Mouse (Mus musculus) hindbrain, postnatal 0 days (tissue): ENCODE data around the gene Tiparp. TPM values are rescaled to one million over a fixed set of nuclear protein-coding genes. Genes with fewer than 3 reads are reported as not detected.

Experiments used
- ATAC-seq: fragments of 200-750 bp; cut with Nextera tagmentation; 2 replicates; pipeline ENCODE4 v1.8.0; 2017; ENCODE audit warnings: mild to moderate bottlenecking, moderate TSS enrichment, moderate library complexity
- DNase-seq: peaks from one replicate; pipeline ENCODE4 v3.0.0-alpha.2; 2015; ENCODE audit warnings: low spot score
- H3K27ac ChIP-seq: fragments of 300-500 bp; sonication (generic); 2 replicates; pipeline ENCODE4 v1.5.1; 2014; ENCODE audit warnings: mild to moderate bottlenecking
- H3K27me3 ChIP-seq: fragments of 300-500 bp; sonication (generic); 2 replicates; pipeline ENCODE4 v1.6.1; 2014; ENCODE audit warnings: low read length, mixed read lengths; ENCODE audit not compliant: insufficient read depth
- H3K36me3 ChIP-seq: fragments of 300-500 bp; sonication (generic); 2 replicates; pipeline ENCODE4 v1.6.1; 2014; ENCODE audit warnings: low read length, mixed read lengths; ENCODE audit not compliant: insufficient read depth
- H3K4me1 ChIP-seq: fragments of 300-500 bp; sonication (generic); 2 replicates; pipeline ENCODE4 v1.6.1; 2014; ENCODE audit warnings: antibody characterized with exemption, low read length, mixed read lengths; ENCODE audit not compliant: insufficient read depth
- H3K4me2 ChIP-seq: fragments of 300-500 bp; sonication (generic); 2 replicates; pipeline ENCODE4 v1.6.1; 2014; ENCODE audit warnings: low read depth, mild to moderate bottlenecking, low read length, moderate library complexity, mixed read lengths
- H3K4me3 ChIP-seq: fragments of 300-500 bp; sonication (generic); 2 replicates; pipeline ENCODE4 v1.5.1; 2014; ENCODE audit warnings: low read length
- H3K9ac ChIP-seq: fragments of 300-500 bp; sonication (generic); replicated peaks from 2 replicates; pipeline ENCODE4 v1.6.1; 2014; ENCODE audit warnings: mild to moderate bottlenecking, low read length, moderate library complexity, mixed read lengths
- H3K9me3 ChIP-seq: fragments of 300-500 bp; sonication (generic); 2 replicates; pipeline ENCODE4 v1.6.1; 2016; ENCODE audit warnings: low read length, mixed read lengths
- CTCF ChIP-seq: IDR thresholded peaks from 2 replicates; pipeline ENCODE4 v1.5.1; 2016; ENCODE audit warnings: antibody characterized with exemption, control low read depth, low read depth
- WGBS: fragments of 180-500 bp; shearing (Covaris S2); extraction: QIAGEN DNeasy Blood & Tissue Kit; methylation state at CpG from one replicate; pipeline ENCODE4 v1.1.7; 2014; 5-methylcytosine and 5-hydroxymethylcytosine counted together
- polyA plus RNA-seq: library from polyadenylated mRNA; unstranded; fragments of >200 nt; fragmentation: Nextera tagmentation; extraction: Ambion mirVana; gene quantifications from 2 replicates; pipeline ENCODE4 v1.2.1, GENCODE M21; 2015
- total RNA-seq: library from RNA; depleted of rRNA; stranded (reverse); fragments of >200 nt; gene quantifications from 2 replicates; pipeline ENCODE4 v1.2.3, GENCODE M21; 2014

Tiparp gene
- total and polyA plus RNA-seq, 2 experiments from 2014 or later: 22.0 to 23.7 TPM

DNA sequence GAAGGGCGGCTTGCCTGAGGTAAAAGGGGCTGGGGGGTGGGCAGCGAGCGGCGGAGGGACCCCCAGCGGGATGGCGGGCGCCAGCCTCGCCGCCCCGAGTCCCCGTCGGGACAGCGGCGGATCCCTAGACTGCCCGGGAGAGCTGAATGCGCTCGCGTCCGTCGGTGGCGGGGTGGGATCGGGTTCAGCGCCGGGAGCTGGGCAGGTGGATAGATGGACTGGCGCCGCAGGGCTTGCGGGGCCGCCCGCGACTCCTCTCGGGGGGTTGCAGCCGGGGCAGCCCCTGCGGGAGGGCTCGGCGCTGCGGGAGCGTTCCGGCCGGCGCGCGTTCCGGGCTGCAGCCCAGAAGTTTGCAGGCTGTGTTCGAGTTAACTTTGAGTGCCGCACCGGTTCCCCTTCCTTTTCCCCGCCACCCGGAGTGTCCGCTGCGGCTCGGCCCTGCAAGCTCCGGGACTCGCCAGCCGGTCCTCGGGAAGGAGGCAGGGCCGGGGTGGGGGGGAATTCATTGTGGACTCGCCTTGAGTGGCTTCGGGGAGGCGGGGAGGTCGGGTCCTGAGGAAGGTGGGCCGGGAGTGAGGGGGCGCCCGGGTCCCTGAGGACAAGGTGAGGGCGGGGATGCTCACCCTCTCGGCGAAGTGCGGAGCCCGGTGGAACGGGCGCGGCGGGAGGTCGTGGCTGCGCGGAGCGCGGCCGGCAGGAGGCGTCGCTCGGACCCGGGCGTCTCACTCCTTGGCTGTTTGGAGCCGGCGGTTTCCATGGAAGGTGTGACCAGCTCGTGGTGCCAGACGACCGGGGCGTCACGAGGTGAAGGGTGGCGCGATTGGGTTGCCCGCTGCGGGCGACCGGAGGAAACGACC lies 632 bp downstream of the Tiparp start:
- peak; percentile 41 for TF ChIP-seq CTCF
- Histone ChIP-seq H3K4me1 (peaks cover 3% of the 10 kb centered on the region; the same call in 1 of the 2 replicates), H3K36me3 (no peaks in the 10 kb centered on the region), H3K9ac (peak overlapping the region; percentile 81), H3K27me3 (no peaks in the 10 kb centered on the region), H3K4me3 (peak overlapping the region; percentile 91), H3K9me3 (no peaks in the 10 kb centered on the region), H3K27ac (peak overlapping the region; percentile 99), H3K4me2 (peak overlapping the region; percentile 59)
- ATAC-seq: peak; percentile 24
- under 1% methylated on average over 83 of the region's 97 CpGs for WGBS
- DNase-seq: peak; percentile 67

DNA sequence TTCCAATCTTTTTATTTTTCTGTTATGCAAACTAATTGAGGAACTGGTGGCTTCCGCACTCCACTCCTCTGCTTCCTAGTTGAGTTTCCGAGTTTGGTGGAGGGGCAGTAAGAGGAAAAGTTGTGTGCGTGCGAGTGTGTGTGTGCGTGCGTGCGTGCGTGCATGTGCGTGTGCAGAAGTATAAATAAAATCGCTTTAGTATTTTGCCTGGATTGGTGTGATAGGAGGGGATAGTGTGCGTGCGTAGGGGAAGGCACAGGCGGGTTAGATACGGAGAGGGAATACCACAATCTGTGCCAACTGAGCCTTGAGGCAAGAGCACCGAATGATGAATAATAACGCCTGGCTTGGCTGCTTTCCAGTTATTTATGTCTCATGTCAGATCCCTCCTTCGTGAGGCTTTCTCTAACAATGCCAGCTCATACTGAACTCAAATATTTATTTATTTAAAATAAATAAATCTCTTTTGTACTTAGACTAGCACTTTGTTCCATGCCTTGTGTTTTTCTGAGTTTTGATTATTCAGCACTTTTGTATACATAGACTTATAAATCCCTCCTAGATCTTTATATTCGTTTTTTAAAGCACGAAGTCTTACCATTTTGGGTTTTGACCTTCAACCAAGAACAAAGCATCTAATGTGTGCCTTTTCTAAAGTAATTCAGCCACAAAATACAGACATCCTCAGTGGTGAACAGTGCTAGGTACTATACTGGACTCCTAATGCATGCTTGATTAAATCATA lies 1.4 kb downstream of the Tiparp start:
- no peak for ATAC-seq

DNA sequence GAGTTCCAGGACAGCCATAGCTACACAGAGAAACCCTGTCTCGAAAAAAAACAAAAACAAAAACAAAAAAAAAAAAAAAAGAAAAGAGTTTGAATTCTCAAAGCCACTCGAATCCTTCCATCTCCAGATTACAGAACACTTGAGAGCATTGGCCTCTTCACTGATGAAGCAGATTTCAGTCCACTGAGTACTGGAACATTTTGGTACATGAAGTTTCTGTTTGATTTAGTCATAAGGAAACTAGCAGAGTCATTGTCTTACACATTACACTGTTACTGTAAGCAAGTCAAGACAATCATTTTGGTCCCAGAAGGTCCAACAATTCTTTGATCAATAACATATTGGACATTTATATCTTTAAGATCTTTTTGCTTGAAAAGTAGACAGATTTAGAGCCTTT lies 4.8 kb downstream of the Tiparp start:
- H3K4me3 ChIP-seq: no peak overlapping the region
- WGBS: 92% methylated on average over 2 of the region's 2 CpGs
- no peak overlapping the region for H3K27ac ChIP-seq
- no peak overlapping the region for H3K9ac ChIP-seq
- peaks cover 3% of the 10 kb centered on the region; the same call in 1 of the 2 replicates for H3K4me1 ChIP-seq
- H3K9me3 ChIP-seq: no peaks in the 10 kb centered on the region
- no peak overlapping the region for H3K4me2 ChIP-seq
- H3K27me3 ChIP-seq: no peaks in the 10 kb centered on the region
- H3K36me3 ChIP-seq: no peaks in the 10 kb centered on the region
- TF ChIP-seq CTCF: no peak
- DNase-seq: no peak
- ATAC-seq: no peak

More for the DNA sequence above, 1.4 kb downstream of the Tiparp start:
- Histone ChIP-seq H3K36me3 (no peaks in the 10 kb centered on the region), H3K27me3 (no peaks in the 10 kb centered on the region), H3K4me1 (peaks cover 3% of the 10 kb centered on the region; the same call in 1 of the 2 replicates), H3K9ac (peak overlapping the region; percentile 81), H3K27ac (peak overlapping the region; percentile 99; the same call in 1 of the 2 replicates), H3K4me3 (peak overlapping the region; percentile 91), H3K4me2 (peak overlapping the region; percentile 59), H3K9me3 (no peaks in the 10 kb centered on the region)
- TF ChIP-seq CTCF: no peak
- 2% methylated on average over 19 of the region's 19 CpGs for WGBS
- DNase-seq: peak; percentile 83

DNA sequence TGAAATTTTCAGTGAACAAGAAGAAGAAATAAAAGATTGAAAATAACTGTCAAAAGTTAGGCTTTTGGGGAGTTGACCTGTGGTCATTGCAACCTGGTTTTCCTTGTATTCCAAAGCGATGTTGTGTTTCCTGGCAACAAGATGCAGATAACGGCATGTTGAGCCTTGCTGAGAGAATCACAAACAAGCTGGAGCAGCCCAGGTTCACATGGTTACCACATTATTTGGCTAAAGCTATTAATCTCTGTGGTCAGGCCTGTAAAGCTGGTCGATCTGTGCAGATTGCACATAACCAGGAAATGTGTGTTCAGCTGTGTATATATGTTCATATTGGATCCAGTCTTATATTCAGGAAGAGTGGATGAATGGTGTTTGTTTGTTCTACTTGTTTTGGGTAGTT lies 5.4 kb downstream of the Tiparp start:
- Histone ChIP-seq H3K4me1 (peaks cover 3% of the 10 kb centered on the region; the same call in 1 of the 2 replicates), H3K9ac (no peak overlapping the region), H3K4me2 (peak overlapping the region; percentile 38), H3K27ac (no peak overlapping the region), H3K27me3 (no peaks in the 10 kb centered on the region), H3K9me3 (no peaks in the 10 kb centered on the region), H3K36me3 (no peaks in the 10 kb centered on the region), H3K4me3 (no peak overlapping the region)
- ATAC-seq (no peak), DNase-seq (peak; percentile 32)
- WGBS: 19% methylated on average over 3 of the region's 3 CpGs
- TF ChIP-seq CTCF: no peak

DNA sequence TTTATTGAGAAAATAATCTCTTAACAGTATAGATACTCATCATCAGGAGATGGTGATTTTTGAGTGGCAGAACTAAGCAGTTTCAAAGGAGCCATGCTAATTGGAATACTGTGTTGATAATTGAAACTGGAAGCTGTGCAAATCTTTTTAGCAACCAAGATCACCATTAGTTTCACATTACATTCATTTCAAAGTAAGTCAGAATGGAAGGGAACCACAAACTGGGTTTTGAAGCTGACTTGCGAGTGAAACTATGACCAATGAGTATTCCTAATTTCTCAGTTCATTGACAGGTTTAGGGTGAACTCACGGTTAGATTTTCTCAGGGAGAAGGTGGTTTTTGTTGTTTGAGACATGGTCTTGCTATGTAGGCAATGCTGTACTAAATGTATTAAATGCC lies 6.3 kb downstream of the Tiparp start:
- TF ChIP-seq CTCF: no peak
- DNase-seq (no peak), ATAC-seq (no peak)
- H3K4me3 ChIP-seq: no peak overlapping the region
- H3K27ac ChIP-seq: no peak overlapping the region
- H3K9me3 ChIP-seq: no peaks in the 10 kb centered on the region
- no peaks in the 10 kb centered on the region for H3K27me3 ChIP-seq
- peak overlapping the region; percentile 38; the same call in 1 of the 2 replicates for H3K4me2 ChIP-seq
- 51% methylated on average over 2 of the region's 2 CpGs for WGBS
- H3K9ac ChIP-seq: no peak overlapping the region
- H3K4me1 ChIP-seq: peaks cover 3% of the 10 kb centered on the region; the same call in 1 of the 2 replicates
- H3K36me3 ChIP-seq: no peaks in the 10 kb centered on the region

DNA sequence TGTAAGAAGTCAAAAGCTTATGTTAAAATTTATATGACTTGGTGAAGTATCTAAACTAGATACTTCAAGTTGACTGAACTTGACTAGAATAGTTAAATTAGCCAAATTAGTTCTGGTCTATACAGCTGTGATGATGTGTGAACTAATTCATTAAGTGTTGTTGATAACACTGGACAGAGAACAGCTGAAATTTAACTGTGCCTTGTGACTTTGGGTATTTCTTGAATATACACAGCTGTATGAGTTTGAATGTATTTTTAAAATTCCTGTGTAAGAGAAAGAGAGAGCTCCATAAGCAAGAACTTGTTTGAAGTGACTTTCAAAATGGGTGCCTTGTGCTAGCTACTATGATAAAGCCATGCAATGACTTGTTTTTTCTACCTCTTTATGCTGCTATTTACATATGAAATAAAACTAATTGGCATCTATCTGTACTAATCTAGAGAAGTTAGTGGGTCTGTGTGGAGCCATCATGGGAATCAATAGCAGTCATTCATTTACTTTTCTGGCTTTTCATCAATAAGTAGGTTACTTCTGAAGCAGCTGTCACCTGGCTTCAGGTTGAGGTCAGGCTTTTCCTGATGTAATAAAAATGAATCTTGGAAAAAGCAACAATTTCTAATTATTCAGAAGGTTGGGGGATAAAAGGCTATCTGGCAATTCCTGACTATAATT lies 7.0 kb downstream of the Tiparp start:
- H3K4me2 ChIP-seq: peak overlapping the region; percentile 38; the same call in 1 of the 2 replicates
- peaks cover 3% of the 10 kb centered on the region; the same call in 1 of the 2 replicates for H3K4me1 ChIP-seq
- H3K9me3 ChIP-seq: no peaks in the 10 kb centered on the region
- ATAC-seq (no peak), DNase-seq (no peak)
- H3K27ac ChIP-seq: no peak overlapping the region
- TF ChIP-seq CTCF: no peak
- H3K4me3 ChIP-seq: no peak overlapping the region
- no peak overlapping the region for H3K9ac ChIP-seq
- no peaks in the 10 kb centered on the region for H3K36me3 ChIP-seq
- no peaks in the 10 kb centered on the region for H3K27me3 ChIP-seq
